Mouse (Mus musculus) heart, embryonic 15.5 days (tissue): ENCODE measurements around the gene Skint10. TPM values are rescaled to one million over a fixed set of nuclear protein-coding genes. Genes with fewer than 3 reads are reported as not detected.

Source experiments
- ATAC-seq: fragments of 200-750 bp; cut with Nextera tagmentation; replicated peaks from 2 replicates; pipeline ENCODE4 v1.8.0; 2017; ENCODE audit warnings: low read depth, moderate TSS enrichment; ENCODE audit not compliant: insufficient number of reproducible peaks, insufficient read depth, low FRiP score
- H3K27ac ChIP-seq: fragments of 300-500 bp; sonication (generic); 2 replicates; pipeline ENCODE4 v1.5.1; 2015; ENCODE audit warnings: mild to moderate bottlenecking, inconsistent platforms
- H3K27me3 ChIP-seq: fragments of 300-500 bp; sonication (generic); 2 replicates; pipeline ENCODE4 v1.6.1; 2015; ENCODE audit warnings: inconsistent platforms
- H3K36me3 ChIP-seq: fragments of 300-500 bp; sonication (generic); 2 replicates; pipeline ENCODE4 v1.6.1; 2015; ENCODE audit warnings: mild to moderate bottlenecking, inconsistent platforms
- H3K4me1 ChIP-seq: fragments of 300-500 bp; sonication (generic); replicated peaks from 2 replicates; pipeline ENCODE4 v1.6.1; 2015; ENCODE audit warnings: inconsistent platforms
- H3K4me2 ChIP-seq: fragments of 300-500 bp; sonication (generic); 2 replicates; pipeline ENCODE4 v1.6.1; 2015; ENCODE audit warnings: inconsistent platforms, mild to moderate bottlenecking, moderate library complexity
- H3K4me3 ChIP-seq: fragments of 300-500 bp; sonication (generic); 2 replicates; pipeline ENCODE4 v1.5.1; 2015; ENCODE audit warnings: mild to moderate bottlenecking, inconsistent platforms
- H3K9ac ChIP-seq: fragments of 300-500 bp; sonication (generic); 2 replicates; pipeline ENCODE4 v1.6.1; 2015; ENCODE audit warnings: mild to moderate bottlenecking, inconsistent platforms
- H3K9me3 ChIP-seq: fragments of 300-500 bp; sonication (generic); replicated peaks from 2 replicates; pipeline ENCODE4 v1.6.1; 2016; ENCODE audit warnings: inconsistent platforms
- WGBS: fragments of 180-500 bp; shearing (Covaris S2); methylation state at CpG from one replicate; pipeline ENCODE4 v1.1.7; 2015; ENCODE audit warnings: mixed read lengths; 5-methylcytosine and 5-hydroxymethylcytosine counted together
- polyA plus RNA-seq: library from polyadenylated mRNA; unstranded; fragments of >200 nt; fragmentation: Nextera tagmentation; extraction: Ambion mirVana; gene quantifications from 2 replicates; pipeline ENCODE4 v1.2.1, GENCODE M21; 2015

Gene Skint10
- polyA plus RNA-seq = 1.2 TPM in 1 of 2 replicates, not detected in the other

DNA sequence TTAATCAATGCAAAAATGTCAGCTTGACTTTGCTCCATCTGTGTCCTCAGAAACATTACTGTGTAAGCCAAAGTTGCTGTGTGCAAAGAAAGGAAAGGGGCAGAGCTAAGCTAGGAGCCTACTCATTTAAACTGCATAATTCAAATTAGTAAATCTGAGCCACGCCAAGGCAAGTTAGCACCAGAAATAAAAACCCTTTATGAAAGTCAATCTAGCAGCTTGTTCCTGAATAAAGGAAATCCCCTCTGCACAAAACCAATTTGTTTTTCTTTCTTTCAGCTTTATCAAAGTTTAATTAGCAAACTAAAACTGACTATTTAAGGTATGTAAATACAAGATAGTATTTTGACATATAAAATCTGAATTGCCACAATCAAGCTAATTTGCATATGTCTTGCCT lies at the start of gene Skint10:
TSS of gene Skint10 (minus strand) at position 101 of the 400 bp plus-strand sequence.
- Histone ChIP-seq H3K4me3 (no peak within 1 kb of the TSS), H3K4me1 (no peaks in the 10 kb centered on the region), H3K4me2 (no peak within 1 kb of the TSS), H3K36me3 (no peaks in the 10 kb centered on the region), H3K9me3 (no peaks in the 10 kb centered on the region; the same call in 1 of the 2 replicates), H3K9ac (no peak within 1 kb of the TSS), H3K27me3 (no peaks in the 10 kb centered on the region), H3K27ac (no peak within 1 kb of the TSS)
- ATAC-seq = no peak
- WGBS = 64% methylated on average over 1 of the region's 1 CpGs

DNA sequence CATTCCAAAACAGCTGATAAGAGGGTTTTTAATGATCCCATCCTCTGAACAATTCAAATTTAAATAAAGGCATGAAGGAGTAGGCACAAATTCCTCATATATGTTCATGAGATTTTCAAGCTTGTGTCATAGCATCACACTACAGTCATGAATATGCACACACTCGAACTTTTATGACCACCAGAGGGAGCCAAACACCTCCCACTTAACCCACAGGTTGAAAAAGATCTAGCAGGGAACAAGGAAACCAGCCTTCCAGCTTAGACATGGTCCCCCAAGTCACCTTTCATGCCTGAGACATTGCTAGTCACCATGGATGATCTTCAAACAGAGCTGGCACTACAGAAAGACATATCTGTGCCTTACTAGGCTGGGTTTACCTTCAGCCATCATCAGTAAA lies 16.0 kb upstream of the Skint10 start:
- peaks cover 4% of the 10 kb centered on the region; the same call in 1 of the 2 replicates for H3K9me3 ChIP-seq
- no peaks in the 10 kb centered on the region for H3K36me3 ChIP-seq
- no peak overlapping the region for H3K4me2 ChIP-seq
- H3K9ac ChIP-seq = no peak overlapping the region
- H3K27ac ChIP-seq = no peak overlapping the region
- H3K4me3 ChIP-seq = no peak overlapping the region
- no peaks in the 10 kb centered on the region for H3K27me3 ChIP-seq
- WGBS = 3% methylated on average over 1 of the region's 1 CpGs
- no peaks in the 10 kb centered on the region for H3K4me1 ChIP-seq
- ATAC-seq = no peak

Other genes with a start within 250 kb of the Skint10 start
- 0.25 and 0.39 TPM in 2 replicates for gene Skint2, start 217.7 kb downstream of the Skint10 start, polyA plus RNA-seq